Mouse (Mus musculus) midbrain, embryonic 14.5 days (tissue): ENCODE measurements at regions not wholly inside any gene's neighbourhood (a gene's known extent, or its start where the extent isn't known, plus 50 kb on each side); places are given as distances from the start of the nearest gene placed in this dataset.

Experiments
- ATAC-seq: fragments of 200-750 bp; cut with Nextera tagmentation; 2 replicates; pipeline ENCODE4 v1.8.0; 2017; ENCODE audit warnings: moderate number of reproducible peaks, moderate library complexity; ENCODE audit not compliant: low FRiP score, low TSS enrichment
- DNase-seq: peaks from one replicate; pipeline ENCODE4 v3.0.0-alpha.2; 2015
- H3K27ac ChIP-seq: fragments of 300-500 bp; sonication (generic); replicated peaks from 2 replicates; pipeline ENCODE4 v1.5.1; 2014; ENCODE audit warnings: mild to moderate bottlenecking, low read depth, low read length, moderate library complexity
- H3K27me3 ChIP-seq: fragments of 300-500 bp; sonication (generic); 2 replicates; pipeline ENCODE4 v1.6.1; 2014; ENCODE audit warnings: low read length, control low read depth, mixed read lengths; ENCODE audit not compliant: control insufficient read depth, insufficient read depth
- H3K36me3 ChIP-seq: fragments of 300-500 bp; sonication (generic); 2 replicates; pipeline ENCODE4 v1.6.1; 2014; ENCODE audit warnings: low read length, control low read depth; ENCODE audit not compliant: control insufficient read depth, insufficient read depth
- H3K4me1 ChIP-seq: fragments of 300-500 bp; sonication (generic); 2 replicates; pipeline ENCODE4 v1.6.1; 2014; ENCODE audit warnings: mild to moderate bottlenecking, antibody characterized with exemption, low read length, control low read depth; ENCODE audit not compliant: control insufficient read depth, insufficient read depth
- H3K4me2 ChIP-seq: fragments of 300-500 bp; sonication (generic); 2 replicates; pipeline ENCODE4 v1.6.1; 2014; ENCODE audit warnings: mild to moderate bottlenecking, low read length, moderate library complexity
- H3K4me3 ChIP-seq: fragments of 300-500 bp; sonication (generic); replicated peaks from 2 replicates; pipeline ENCODE4 v1.5.1; 2014; ENCODE audit warnings: low read depth, low read length
- H3K9ac ChIP-seq: fragments of 300-500 bp; sonication (generic); replicated peaks from 2 replicates; pipeline ENCODE4 v1.6.1; 2014; ENCODE audit warnings: mild to moderate bottlenecking, low read length, moderate library complexity
- H3K9me3 ChIP-seq: fragments of 300-500 bp; sonication (generic); 2 replicates; pipeline ENCODE4 v1.6.1; 2016; ENCODE audit warnings: low read length, control low read depth, mixed read lengths; ENCODE audit not compliant: control insufficient read depth
- WGBS: fragments of 180-500 bp; shearing (Covaris S2); extraction: QIAGEN DNeasy Blood & Tissue Kit; methylation state at CpG from one replicate; pipeline ENCODE4 v1.1.7; 2014; 5-methylcytosine and 5-hydroxymethylcytosine counted together

GRCm38 (mm10) chr14:111553891-111554290 lies 121.0 kb upstream of the Slitrk5 start:
- Histone ChIP-seq H3K9me3 (no peaks in the 10 kb centered on the region), H3K4me3 (no peak overlapping the region), H3K4me2 (no peak overlapping the region), H3K9ac (no peak overlapping the region), H3K27me3 (no peaks in the 10 kb centered on the region), H3K27ac (no peak overlapping the region), H3K4me1 (no peaks in the 10 kb centered on the region), H3K36me3 (no peaks in the 10 kb centered on the region)
- DNase-seq (no peak), ATAC-seq (no peak)
- 93% methylated on average over 4 of the region's 4 CpGs for WGBS

GRCm38 (mm10) chr14:111569331-111569839 lies 105.5 kb upstream of the Slitrk5 start:
- H3K4me2 ChIP-seq: no peak overlapping the region
- no peaks in the 10 kb centered on the region for H3K4me1 ChIP-seq
- H3K4me3 ChIP-seq: no peak overlapping the region
- no peaks in the 10 kb centered on the region for H3K27me3 ChIP-seq
- no peaks in the 10 kb centered on the region for H3K9me3 ChIP-seq
- no peak overlapping the region for H3K9ac ChIP-seq
- no peaks in the 10 kb centered on the region for H3K36me3 ChIP-seq
- DNase-seq: no peak
- H3K27ac ChIP-seq: no peak overlapping the region
- no peak for ATAC-seq

GRCm38 (mm10) chr14:111577470-111577869 lies 97.4 kb upstream of the Slitrk5 start:
- ATAC-seq: no peak
- no peak overlapping the region for H3K4me3 ChIP-seq
- no peak overlapping the region for H3K27ac ChIP-seq
- no peaks in the 10 kb centered on the region for H3K36me3 ChIP-seq
- no peak for DNase-seq
- no peak overlapping the region for H3K9ac ChIP-seq
- H3K27me3 ChIP-seq: no peaks in the 10 kb centered on the region
- no peaks in the 10 kb centered on the region for H3K9me3 ChIP-seq
- H3K4me2 ChIP-seq: no peak overlapping the region
- no peaks in the 10 kb centered on the region for H3K4me1 ChIP-seq

GRCm38 (mm10) chr14:111583076-111583475 lies 91.8 kb upstream of the Slitrk5 start:
- WGBS: 84% methylated on average over 6 of the region's 6 CpGs
- no peak overlapping the region for H3K4me3 ChIP-seq
- H3K9me3 ChIP-seq: no peaks in the 10 kb centered on the region
- H3K9ac ChIP-seq: no peak overlapping the region
- DNase-seq (peak; percentile 60), ATAC-seq (no peak)
- H3K4me1 ChIP-seq: no peaks in the 10 kb centered on the region
- no peaks in the 10 kb centered on the region for H3K27me3 ChIP-seq
- H3K36me3 ChIP-seq: no peaks in the 10 kb centered on the region
- no peak overlapping the region for H3K27ac ChIP-seq
- no peak overlapping the region for H3K4me2 ChIP-seq

DNA sequence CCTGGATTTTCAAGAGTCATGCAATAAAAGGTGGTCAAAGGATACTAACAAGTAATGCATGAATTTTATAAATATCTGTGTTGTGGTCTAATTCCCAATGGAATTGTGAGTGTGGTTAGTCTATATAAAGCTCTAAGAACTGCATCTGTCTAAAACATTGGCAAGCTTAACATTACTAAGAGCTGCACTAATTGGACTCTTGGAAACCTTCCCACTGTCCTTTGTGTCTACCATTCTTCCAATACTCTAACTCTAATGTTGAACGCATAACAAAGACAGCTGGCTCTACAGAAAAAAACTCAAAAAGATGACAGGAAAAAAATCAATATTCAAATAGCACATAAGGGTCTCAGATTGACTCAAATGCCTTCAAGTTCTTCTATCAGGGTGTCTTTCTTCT lies 58.1 kb upstream of the Slitrk5 start:
- H3K27ac ChIP-seq: no peak overlapping the region
- H3K9ac ChIP-seq: no peak overlapping the region
- no peaks in the 10 kb centered on the region for H3K27me3 ChIP-seq
- H3K36me3 ChIP-seq: no peaks in the 10 kb centered on the region
- H3K4me2 ChIP-seq: no peak overlapping the region
- H3K9me3 ChIP-seq: no peaks in the 10 kb centered on the region
- ATAC-seq (no peak), DNase-seq (no peak)
- no peak overlapping the region for H3K4me3 ChIP-seq
- no peaks in the 10 kb centered on the region for H3K4me1 ChIP-seq
- 85% methylated on average over 1 of the region's 1 CpGs for WGBS

DNA sequence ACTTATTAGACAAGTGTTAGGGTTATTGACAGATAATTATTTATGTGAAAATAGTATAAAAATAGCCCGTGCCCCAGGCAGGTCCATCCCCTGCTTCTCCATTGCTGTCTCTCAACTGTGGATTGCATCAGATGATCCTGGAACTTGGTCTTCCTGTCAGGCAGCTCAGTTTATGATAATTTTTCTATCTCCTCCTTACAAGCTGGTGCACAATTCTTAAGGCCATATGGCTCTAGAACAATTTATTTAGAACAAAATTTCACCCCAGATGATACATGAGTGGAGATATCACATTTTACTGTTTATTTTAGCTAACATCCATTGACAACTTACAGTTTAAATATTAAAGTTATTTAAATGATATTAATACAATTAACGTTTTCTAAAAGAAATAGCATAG lies 54.1 kb upstream of the Slitrk5 start:
- Histone ChIP-seq H3K9ac (no peak overlapping the region), H3K27me3 (no peaks in the 10 kb centered on the region), H3K36me3 (no peaks in the 10 kb centered on the region), H3K9me3 (no peaks in the 10 kb centered on the region), H3K27ac (no peak overlapping the region), H3K4me2 (no peak overlapping the region), H3K4me3 (no peak overlapping the region), H3K4me1 (no peaks in the 10 kb centered on the region)
- 81% methylated on average over 2 of the region's 2 CpGs for WGBS
- DNase-seq (no peak), ATAC-seq (no peak)
